Mouse (Mus musculus): ENCODE data around the gene Lingo3. TPM values are rescaled to one million over a fixed set of nuclear protein-coding genes. Genes with fewer than 3 reads are reported as not detected.

Lingo3 gene
- polyA plus RNA-seq, 1 experiment, result not detected

- H3K4me1 ChIP-seq (ENCODE audit: control insufficient read depth), result peaks cover 40% of the 10 kb centered on the region
- no peak overlapping the region for H3K4me3 ChIP-seq (replicated peaks)
- no peak for TF ChIP-seq TAL1 (IDR thresholded peaks at IDR 0.05; ENCODE audit: low read length)
- no peak for TF ChIP-seq GATA1 (IDR thresholded peaks at IDR 0.05; ENCODE audit: low read length)
Measured at GRCm38 (mm10) chr10:80808099-80808984, 35.5 kb downstream of the Lingo3 start.

GRCm38 (mm10) chr10:80807057-80807627, 36.7 kb downstream of the Lingo3 start:
- Histone ChIP-seq H3K4me1 (ENCODE audit: control insufficient read depth) (peaks cover 47% of the 10 kb centered on the region), H3K27me3 (ENCODE audit: control insufficient read depth) (peaks cover 62% of the 10 kb centered on the region), H3K9me3 (ENCODE audit: control insufficient read depth, low read length) (peaks cover 3% of the 10 kb centered on the region; the same call in 1 of the 2 replicates), H3K4me3 (replicated peaks) (peak overlapping the region; percentile 58), H3K36me3 (ENCODE audit: control insufficient read depth) (peaks cover 45% of the 10 kb centered on the region)
- TF ChIP-seq TAL1 (IDR thresholded peaks at IDR 0.05; ENCODE audit: low read length) (no peak), GATA1 (IDR thresholded peaks at IDR 0.05; ENCODE audit: low read length) (no peak)

More at GRCm38 (mm10) chr10:80808099-80808984, 35.5 kb downstream of the Lingo3 start:
- Histone ChIP-seq H3K9me3 (ENCODE audit: control insufficient read depth, low read length) (peaks cover 3% of the 10 kb centered on the region; the same call in 1 of the 2 replicates), H3K27me3 (ENCODE audit: control insufficient read depth) (peaks cover 72% of the 10 kb centered on the region), H3K36me3 (ENCODE audit: control insufficient read depth) (peaks cover 33% of the 10 kb centered on the region)

- Histone ChIP-seq H3K4me1 (ENCODE audit: control insufficient read depth) (peaks cover 49% of the 10 kb centered on the region), H3K9me3 (ENCODE audit: control insufficient read depth, low read length) (peaks cover 3% of the 10 kb centered on the region; the same call in 1 of the 2 replicates), H3K36me3 (ENCODE audit: control insufficient read depth) (peaks cover 51% of the 10 kb centered on the region), H3K4me3 (replicated peaks) (peak overlapping the region; percentile 58), H3K27me3 (ENCODE audit: control insufficient read depth) (peaks cover 56% of the 10 kb centered on the region)
- TF ChIP-seq GATA1 (IDR thresholded peaks at IDR 0.05; ENCODE audit: low read length), result no peak
- TF ChIP-seq TAL1 (IDR thresholded peaks at IDR 0.05; ENCODE audit: low read length), result no peak
Measured at GRCm38 (mm10) chr10:80806341-80807056, 37.3 kb downstream of the Lingo3 start.

GRCm38 (mm10) chr10:80805925-80806324, 37.9 kb downstream of the Lingo3 start:
- peaks cover 50% of the 10 kb centered on the region for H3K27me3 ChIP-seq (ENCODE audit: control insufficient read depth)
- TF ChIP-seq TAL1 (IDR thresholded peaks at IDR 0.05; ENCODE audit: low read length), result no peak
- no peak for TF ChIP-seq GATA1 (IDR thresholded peaks at IDR 0.05; ENCODE audit: low read length)
- H3K4me3 ChIP-seq (replicated peaks), result no peak overlapping the region
- H3K9me3 ChIP-seq (ENCODE audit: control insufficient read depth, low read length), result peaks cover 3% of the 10 kb centered on the region; the same call in 1 of the 2 replicates
- peaks cover 52% of the 10 kb centered on the region for H3K4me1 ChIP-seq (ENCODE audit: control insufficient read depth)
- H3K36me3 ChIP-seq (ENCODE audit: control insufficient read depth), result peaks cover 57% of the 10 kb centered on the region

GRCm38 (mm10) chr10:80805322-80805721, 38.5 kb downstream of the Lingo3 start:
- H3K27me3 ChIP-seq (ENCODE audit: control insufficient read depth), result peaks cover 44% of the 10 kb centered on the region
- peaks cover 63% of the 10 kb centered on the region for H3K36me3 ChIP-seq (ENCODE audit: control insufficient read depth)
- H3K9me3 ChIP-seq (ENCODE audit: control insufficient read depth, low read length), result peaks cover 3% of the 10 kb centered on the region; the same call in 1 of the 2 replicates
- no peak overlapping the region for H3K4me3 ChIP-seq (replicated peaks)
- peaks cover 57% of the 10 kb centered on the region for H3K4me1 ChIP-seq (ENCODE audit: control insufficient read depth)
- TF ChIP-seq GATA1 (IDR thresholded peaks at IDR 0.05; ENCODE audit: low read length), result no peak
- TF ChIP-seq TAL1 (IDR thresholded peaks at IDR 0.05; ENCODE audit: low read length), result no peak

GRCm38 (mm10) chr10:80804916-80805315, 38.9 kb downstream of the Lingo3 start, which contains the start of gene Amh:
Gene Amh (plus strand): TSS chr10:80805243.
- Histone ChIP-seq H3K4me1 (ENCODE audit: control insufficient read depth) (peaks cover 58% of the 10 kb centered on the region), H3K36me3 (ENCODE audit: control insufficient read depth) (peaks cover 67% of the 10 kb centered on the region)

GRCm38 (mm10) chr10:80804340-80804739, 39.5 kb downstream of the Lingo3 start:
- Histone ChIP-seq H3K9me3 (ENCODE audit: control insufficient read depth, low read length) (peaks cover 3% of the 10 kb centered on the region; the same call in 1 of the 2 replicates), H3K4me3 (replicated peaks) (no peak overlapping the region), H3K36me3 (ENCODE audit: control insufficient read depth) (peaks cover 71% of the 10 kb centered on the region), H3K27me3 (ENCODE audit: control insufficient read depth) (peaks cover 34% of the 10 kb centered on the region), H3K4me1 (ENCODE audit: control insufficient read depth) (peaks cover 63% of the 10 kb centered on the region)
- no peak for TF ChIP-seq TAL1 (IDR thresholded peaks at IDR 0.05; ENCODE audit: low read length)
- TF ChIP-seq GATA1 (IDR thresholded peaks at IDR 0.05; ENCODE audit: low read length), result no peak

More at GRCm38 (mm10) chr10:80804916-80805315, 38.9 kb downstream of the Lingo3 start, which contains the start of gene Amh:
- TF ChIP-seq GATA1 (IDR thresholded peaks at IDR 0.05; ENCODE audit: low read length) (no peak), TAL1 (IDR thresholded peaks at IDR 0.05; ENCODE audit: low read length) (no peak)
- peaks cover 40% of the 10 kb centered on the region for H3K27me3 ChIP-seq (ENCODE audit: control insufficient read depth)
- no peak within 1 kb of the TSS for H3K4me3 ChIP-seq (replicated peaks)
- peaks cover 3% of the 10 kb centered on the region; the same call in 1 of the 2 replicates for H3K9me3 ChIP-seq (ENCODE audit: control insufficient read depth, low read length)

GRCm38 (mm10) chr10:80802996-80803395, 40.8 kb downstream of the Lingo3 start:
- peaks cover 21% of the 10 kb centered on the region for H3K27me3 ChIP-seq (ENCODE audit: control insufficient read depth)
- H3K4me1 ChIP-seq (ENCODE audit: control insufficient read depth), result peaks cover 63% of the 10 kb centered on the region
- TF ChIP-seq GATA1 (IDR thresholded peaks at IDR 0.05; ENCODE audit: low read length) (no peak), TAL1 (IDR thresholded peaks at IDR 0.05; ENCODE audit: low read length) (no peak)
- no peak overlapping the region for H3K4me3 ChIP-seq (replicated peaks)
- peaks cover 71% of the 10 kb centered on the region for H3K36me3 ChIP-seq (ENCODE audit: control insufficient read depth)
- H3K9me3 ChIP-seq (ENCODE audit: control insufficient read depth, low read length), result no peaks in the 10 kb centered on the region

Data from erythroblast, embryonic 14.5 days (primary cell).